Mouse (Mus musculus): ENCODE data around the gene Gm10644. TPM values are rescaled to one million over a fixed set of nuclear protein-coding genes. Genes with fewer than 3 reads are reported as not detected.

The Gm10644 gene
- polyA plus RNA-seq, 1 experiment from 2014 or later = 0.37 TPM

- peaks cover 39% of the 10 kb centered on the region for H3K4me1 ChIP-seq (replicated peaks; ENCODE audit: control insufficient read depth, insufficient read depth, low read length)
- H3K27ac ChIP-seq (ENCODE audit: low read depth, low read length) = no peak overlapping the region
- no peak for ATAC-seq (replicated peaks; ENCODE audit: low FRiP score)
Observed at GRCm38 (mm10) chr8:83911809-83912731, 42.9 kb downstream of the Gm10644 start.

GRCm38 (mm10) chr8:83909311-83909710 is 45.7 kb downstream of the Gm10644 start:
- no peak overlapping the region for H3K4me2 ChIP-seq
- no peak overlapping the region for H3K4me3 ChIP-seq (ENCODE audit: low read depth, low read length)
- H3K4me1 ChIP-seq (replicated peaks; ENCODE audit: control insufficient read depth, insufficient read depth, low read length) = peaks cover 42% of the 10 kb centered on the region
- ATAC-seq (replicated peaks; ENCODE audit: low FRiP score) (no peak), DNase-seq (ENCODE audit: low spot score) (no peak)
- no peaks in the 10 kb centered on the region for H3K9me3 ChIP-seq (ENCODE audit: control insufficient read depth, low read length)
- H3K27me3 ChIP-seq (replicated peaks; ENCODE audit: control insufficient read depth, insufficient read depth, low read length) = 0 out of 2 replicates have a peak, but pooled peaks cover 2% of the 10 kb centered on the region
- H3K27ac ChIP-seq (ENCODE audit: low read depth, low read length) = no peak overlapping the region
- 0 out of 2 replicates have a peak, but pooled peaks cover 4% of the 10 kb centered on the region for H3K36me3 ChIP-seq (ENCODE audit: control insufficient read depth, insufficient read depth, low read length)
- H3K9ac ChIP-seq (ENCODE audit: low read depth, low read length) = no peak overlapping the region
- WGBS = 61% methylated on average over 8 of the region's 8 CpGs

More at GRCm38 (mm10) chr8:83911809-83912731, 42.9 kb downstream of the Gm10644 start:
- WGBS = 63% methylated on average over 5 of the region's 5 CpGs
- H3K27me3 ChIP-seq (replicated peaks; ENCODE audit: control insufficient read depth, insufficient read depth, low read length) = 0 out of 2 replicates have a peak, but pooled peaks cover under 1% of the 10 kb centered on the region
- no peak overlapping the region for H3K4me2 ChIP-seq
- no peak overlapping the region for H3K4me3 ChIP-seq (ENCODE audit: low read depth, low read length)
- no peak for DNase-seq (ENCODE audit: low spot score)
- H3K9me3 ChIP-seq (ENCODE audit: control insufficient read depth, low read length) = no peaks in the 10 kb centered on the region
- no peaks in the 10 kb centered on the region for H3K36me3 ChIP-seq (ENCODE audit: control insufficient read depth, insufficient read depth, low read length)
- H3K9ac ChIP-seq (ENCODE audit: low read depth, low read length) = no peak overlapping the region

GRCm38 (mm10) chr8:83908583-83908982 is 46.4 kb downstream of the Gm10644 start:
- Histone ChIP-seq H3K27ac (ENCODE audit: low read depth, low read length) (no peak overlapping the region), H3K4me3 (ENCODE audit: low read depth, low read length) (no peak overlapping the region), H3K36me3 (ENCODE audit: control insufficient read depth, insufficient read depth, low read length) (0 out of 2 replicates have a peak, but pooled peaks cover 4% of the 10 kb centered on the region), H3K27me3 (replicated peaks; ENCODE audit: control insufficient read depth, insufficient read depth, low read length) (0 out of 2 replicates have a peak, but pooled peaks cover 2% of the 10 kb centered on the region), H3K4me1 (replicated peaks; ENCODE audit: control insufficient read depth, insufficient read depth, low read length) (peaks cover 44% of the 10 kb centered on the region), H3K9ac (ENCODE audit: low read depth, low read length) (no peak overlapping the region), H3K9me3 (ENCODE audit: control insufficient read depth, low read length) (no peaks in the 10 kb centered on the region), H3K4me2 (no peak overlapping the region)
- DNase-seq (ENCODE audit: low spot score) (no peak), ATAC-seq (replicated peaks; ENCODE audit: low FRiP score) (no peak)
- WGBS = 81% methylated on average over 6 of the region's 6 CpGs

GRCm38 (mm10) chr8:83902961-83903666 is 51.9 kb downstream of the Gm10644 start:
- 22% methylated on average over 12 of the region's 13 CpGs for WGBS
- Histone ChIP-seq H3K36me3 (ENCODE audit: control insufficient read depth, insufficient read depth, low read length) (0 out of 2 replicates have a peak, but pooled peaks cover 4% of the 10 kb centered on the region), H3K9ac (ENCODE audit: low read depth, low read length) (no peak overlapping the region), H3K27ac (ENCODE audit: low read depth, low read length) (peak overlapping the region; percentile 43; the same call in 1 of the 2 replicates), H3K9me3 (ENCODE audit: control insufficient read depth, low read length) (no peaks in the 10 kb centered on the region), H3K27me3 (replicated peaks; ENCODE audit: control insufficient read depth, insufficient read depth, low read length) (peaks cover 16% of the 10 kb centered on the region), H3K4me2 (peak overlapping the region; percentile 40), H3K4me3 (ENCODE audit: low read depth, low read length) (peak overlapping the region; percentile 86; the same call in 1 of the 2 replicates), H3K4me1 (replicated peaks; ENCODE audit: control insufficient read depth, insufficient read depth, low read length) (peaks cover 56% of the 10 kb centered on the region)
- DNase-seq (ENCODE audit: low spot score) = no peak
- no peak for ATAC-seq (replicated peaks; ENCODE audit: low FRiP score)

GRCm38 (mm10) chr8:83901566-83902485 is 53.2 kb downstream of the Gm10644 start:
- ATAC-seq (replicated peaks; ENCODE audit: low FRiP score) = no peak
- no peak for DNase-seq (ENCODE audit: low spot score)
- Histone ChIP-seq H3K9ac (ENCODE audit: low read depth, low read length) (peak overlapping the region; percentile 80), H3K4me2 (peak overlapping the region; percentile 97), H3K9me3 (ENCODE audit: control insufficient read depth, low read length) (no peaks in the 10 kb centered on the region), H3K36me3 (ENCODE audit: control insufficient read depth, insufficient read depth, low read length) (0 out of 2 replicates have a peak, but pooled peaks cover 4% of the 10 kb centered on the region), H3K4me1 (replicated peaks; ENCODE audit: control insufficient read depth, insufficient read depth, low read length) (peaks cover 48% of the 10 kb centered on the region), H3K4me3 (ENCODE audit: low read depth, low read length) (peak overlapping the region; percentile 86), H3K27ac (ENCODE audit: low read depth, low read length) (no peak overlapping the region), H3K27me3 (replicated peaks; ENCODE audit: control insufficient read depth, insufficient read depth, low read length) (peaks cover 26% of the 10 kb centered on the region)
- WGBS = 19% methylated on average over 14 of the region's 14 CpGs

GRCm38 (mm10) chr8:83900957-83901270 is 54.1 kb downstream of the Gm10644 start:
- Histone ChIP-seq H3K4me3 (ENCODE audit: low read depth, low read length) (peak overlapping the region; percentile 86), H3K36me3 (ENCODE audit: control insufficient read depth, insufficient read depth, low read length) (0 out of 2 replicates have a peak, but pooled peaks cover 4% of the 10 kb centered on the region), H3K9ac (ENCODE audit: low read depth, low read length) (peak overlapping the region; percentile 80), H3K4me2 (peak overlapping the region; percentile 97), H3K4me1 (replicated peaks; ENCODE audit: control insufficient read depth, insufficient read depth, low read length) (peaks cover 48% of the 10 kb centered on the region), H3K9me3 (ENCODE audit: control insufficient read depth, low read length) (no peaks in the 10 kb centered on the region), H3K27me3 (replicated peaks; ENCODE audit: control insufficient read depth, insufficient read depth, low read length) (peaks cover 30% of the 10 kb centered on the region), H3K27ac (ENCODE audit: low read depth, low read length) (peak overlapping the region; percentile 93)
- no peak for ATAC-seq (replicated peaks; ENCODE audit: low FRiP score)
- WGBS = under 1% methylated on average over 30 of the region's 40 CpGs
- DNase-seq (ENCODE audit: low spot score) = no peak

- Histone ChIP-seq H3K36me3 (ENCODE audit: control insufficient read depth, insufficient read depth, low read length) (0 out of 2 replicates have a peak, but pooled peaks cover 2% of the 10 kb centered on the region), H3K4me3 (ENCODE audit: low read depth, low read length) (peak overlapping the region; percentile 86), H3K27me3 (replicated peaks; ENCODE audit: control insufficient read depth, insufficient read depth, low read length) (peaks cover 30% of the 10 kb centered on the region), H3K9ac (ENCODE audit: low read depth, low read length) (peak overlapping the region; percentile 80), H3K9me3 (ENCODE audit: control insufficient read depth, low read length) (no peaks in the 10 kb centered on the region), H3K27ac (ENCODE audit: low read depth, low read length) (peak overlapping the region; percentile 93), H3K4me2 (peak overlapping the region; percentile 97), H3K4me1 (replicated peaks; ENCODE audit: control insufficient read depth, insufficient read depth, low read length) (peaks cover 45% of the 10 kb centered on the region)
- no peak for ATAC-seq (replicated peaks; ENCODE audit: low FRiP score)
- DNase-seq (ENCODE audit: low spot score) = no peak
- under 1% methylated on average over 50 of the region's 100 CpGs for WGBS
Observed at GRCm38 (mm10) chr8:83900266-83900956, 54.6 kb downstream of the Gm10644 start.
